Mouse (Mus musculus): ENCODE results near the gene Cd3eap. TPM values are rescaled to one million over a fixed set of nuclear protein-coding genes. Genes with fewer than 3 reads are reported as not detected.

The Cd3eap gene
- polyA plus RNA-seq (2012), result 27.5 and 29.4 TPM in 2 replicates

DNA sequence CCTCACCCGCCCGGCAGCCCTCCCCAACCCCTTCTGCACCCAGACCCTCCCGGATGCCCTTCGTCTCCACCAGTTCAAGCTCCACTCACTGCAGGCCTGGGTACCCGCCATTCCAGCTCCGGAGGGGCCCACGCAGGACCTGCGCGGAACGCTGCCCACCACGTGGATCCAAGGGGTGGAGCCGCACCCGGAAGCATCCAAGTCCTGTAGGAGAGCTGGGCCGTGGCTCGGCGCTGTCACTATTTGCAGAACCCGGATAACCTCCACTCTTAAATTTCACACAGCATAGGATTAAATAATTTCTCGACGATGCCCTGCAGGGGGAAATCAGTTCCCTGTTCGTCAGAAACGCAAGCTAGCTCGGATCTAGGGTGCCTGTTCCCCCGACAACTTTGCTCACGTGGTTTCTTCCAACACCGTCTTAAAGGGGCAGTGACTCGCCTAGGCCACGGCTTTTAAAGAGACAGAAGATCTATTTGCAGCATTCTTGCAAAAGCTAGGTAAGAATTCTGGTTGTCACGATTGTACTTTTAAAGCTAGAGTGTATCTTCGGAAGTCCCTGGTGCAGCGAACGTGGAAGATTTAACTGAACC lies at the start of gene Cd3eap, which contains the start of gene Ppp1r13l:
Cd3eap (minus strand) TSS at position 185 of the 593 bp plus-strand sequence.
Ppp1r13l (plus strand) TSS at position 451 of the 593 bp plus-strand sequence.

DNA sequence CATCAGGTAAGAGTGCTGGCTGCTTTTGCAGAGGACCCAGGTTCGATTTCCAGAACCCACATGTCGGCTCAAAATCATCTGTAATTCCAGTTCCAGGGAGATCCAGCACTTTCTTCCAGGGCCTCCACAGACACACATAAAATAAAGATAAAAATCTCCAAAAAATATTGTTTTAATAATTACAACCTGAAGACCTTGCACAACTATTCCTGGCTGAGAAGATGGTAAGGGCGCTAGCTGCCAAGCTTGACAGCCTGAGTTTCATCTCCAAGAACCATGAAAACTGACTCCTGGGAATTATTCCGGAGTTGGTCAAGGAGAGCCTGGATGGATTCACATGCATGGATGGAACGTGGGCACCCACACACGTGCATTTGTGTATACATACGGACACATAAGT lies 45.2 kb upstream of the Cd3eap start, which contains the start of gene Ckm:
Ckm (plus strand) TSS at position 301 of the 400 bp plus-strand sequence.

DNA sequence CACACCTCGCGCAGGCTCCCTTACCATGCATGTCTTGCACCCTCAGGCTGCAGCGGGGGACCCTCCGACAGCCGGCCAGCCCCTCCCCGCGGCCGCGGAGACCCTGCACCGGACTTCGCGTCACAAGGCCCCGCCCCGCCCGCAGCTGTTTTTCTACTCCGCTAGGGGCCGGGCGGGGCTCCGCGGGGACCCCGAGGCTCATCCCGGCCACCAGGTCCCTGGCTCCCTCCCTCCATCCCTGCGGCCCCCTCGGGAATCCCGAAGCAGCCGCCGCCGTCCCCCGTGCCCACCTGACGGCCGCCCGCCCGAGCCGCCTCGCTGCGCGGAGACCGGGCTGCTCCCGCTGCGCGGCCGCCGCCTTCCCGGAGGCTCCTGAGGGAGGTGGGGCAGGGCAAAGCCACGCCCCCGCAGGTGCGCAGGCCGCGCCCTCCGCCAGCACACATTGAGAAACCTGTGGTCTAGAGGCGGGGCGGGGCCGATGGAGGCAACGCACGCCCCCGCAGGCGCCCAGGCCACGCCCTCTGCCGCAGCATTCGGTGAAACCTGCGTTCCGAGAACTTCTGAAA lies 44.5 kb upstream of the Cd3eap start, which contains the start of gene Klc3:
Klc3 (minus strand) TSS at position 374 of the 566 bp plus-strand sequence.

DNA sequence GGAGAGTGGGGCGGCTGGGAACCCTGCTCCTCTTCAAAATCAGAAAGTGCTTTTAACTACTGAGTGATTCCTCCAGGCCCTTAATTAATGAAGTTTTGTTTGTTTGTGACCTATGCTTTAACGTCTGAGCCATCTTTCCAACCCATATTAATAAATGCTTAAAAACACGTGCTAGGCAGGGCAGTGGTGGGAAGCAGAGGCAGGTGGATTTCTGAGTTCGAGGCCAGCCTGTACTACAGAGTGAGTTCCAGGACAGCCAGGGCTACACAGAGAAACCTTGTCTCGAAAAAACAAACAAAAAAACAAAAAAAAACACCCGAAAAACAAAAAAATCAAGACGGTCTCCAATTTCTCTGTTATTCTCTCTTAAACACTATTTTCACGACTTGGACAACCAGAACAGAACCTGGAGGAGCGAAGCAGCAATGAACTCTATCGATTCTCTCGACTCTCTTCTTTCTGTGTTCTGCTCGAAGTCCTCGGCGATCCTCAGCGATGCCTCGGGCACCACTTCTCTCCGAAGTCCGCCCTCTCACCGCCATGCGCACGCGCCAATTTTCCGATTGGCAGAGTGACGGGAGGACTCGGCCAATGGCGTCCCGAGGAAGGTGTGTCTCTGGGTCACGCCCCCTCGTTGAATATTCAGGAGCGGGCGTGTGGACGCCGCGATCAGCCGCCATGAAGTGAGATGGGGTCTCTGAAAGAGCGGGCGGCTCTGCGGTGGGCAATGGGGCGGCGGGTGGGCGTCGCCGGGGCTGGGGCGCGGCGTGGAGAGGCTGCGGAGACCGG lies 22.3 kb upstream of the Cd3eap start, which contains the start of gene Ercc2:
Ercc2 (plus strand) TSS at position 634 of the 789 bp plus-strand sequence.

DNA sequence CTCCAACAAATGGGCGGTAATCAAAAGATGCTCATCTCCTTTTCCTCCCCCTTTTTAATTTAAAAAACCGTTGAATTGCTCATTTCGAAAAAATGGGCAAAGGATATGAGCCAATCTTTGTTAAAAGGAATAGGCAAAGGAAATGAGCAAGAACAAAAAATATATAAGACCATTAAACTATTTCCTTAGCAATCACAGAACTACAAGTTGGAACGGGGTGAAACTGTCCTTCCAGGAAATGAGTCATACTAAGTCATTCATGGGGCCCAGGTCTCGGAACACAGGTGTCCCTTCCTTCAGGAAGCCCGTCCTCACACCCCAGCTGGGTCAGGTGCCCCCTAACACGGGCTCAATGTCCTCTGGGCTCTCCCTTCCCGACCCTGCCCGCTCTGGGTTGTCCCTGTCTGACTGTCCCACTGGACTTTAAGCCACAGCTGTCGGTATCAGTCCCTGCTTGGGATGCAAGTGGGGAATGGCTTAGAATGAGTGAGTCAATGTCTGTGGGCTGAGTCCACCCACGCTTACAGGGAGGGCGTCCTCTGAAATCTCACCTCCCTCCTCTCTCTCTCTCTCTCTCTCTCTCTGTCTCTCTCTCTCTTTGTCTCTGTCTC lies 14.9 kb downstream of the Cd3eap start, which contains the start of gene Ercc1:
Ercc1 (plus strand) TSS at position 542 of the 611 bp plus-strand sequence.

DNA sequence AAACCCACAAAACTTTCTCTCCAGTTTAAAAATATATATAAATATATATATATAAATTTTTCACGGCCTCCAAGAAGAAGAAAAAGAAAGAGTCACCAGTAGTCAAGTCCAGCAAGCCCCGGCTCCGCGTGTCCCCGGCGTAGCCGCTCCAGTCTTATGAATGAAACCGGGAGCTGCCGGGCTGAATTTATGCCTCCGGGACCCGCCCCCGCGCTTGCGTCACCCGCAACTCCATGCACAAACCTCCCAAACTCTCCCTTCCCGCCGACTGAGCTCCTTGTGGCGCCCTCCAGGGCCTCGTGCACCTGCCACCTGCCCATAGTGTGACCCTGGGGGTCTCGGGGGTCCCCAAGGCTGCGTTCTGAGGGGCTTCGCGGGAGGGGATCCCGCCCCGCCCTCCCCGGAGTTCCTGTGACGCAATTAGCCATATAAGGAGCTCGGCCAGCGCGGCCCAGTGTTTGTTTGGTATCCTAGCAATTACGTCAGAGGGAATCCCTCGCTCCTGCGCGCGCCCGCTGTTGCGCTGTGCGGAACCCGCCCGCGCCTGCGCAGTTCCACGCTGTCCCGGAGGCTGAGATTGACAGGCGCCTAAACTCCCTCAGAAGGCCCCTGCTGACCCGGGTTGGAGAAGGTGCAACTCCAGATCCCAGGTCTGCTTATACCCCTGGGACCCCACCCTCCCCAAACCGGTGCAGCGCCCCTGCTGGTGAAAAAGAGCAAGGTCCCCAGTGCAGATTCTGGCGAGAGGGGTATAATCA lies 49.2 kb downstream of the Cd3eap start, which contains the start of gene Fosb:
Fosb (minus strand) TSS at position 168 of the 758 bp plus-strand sequence.

Other genes starting within 250 kb of the Cd3eap start
- 0.06 TPM in 1 of 2 replicates, not detected in the other for gene Gm4969, start 241.1 kb downstream of the Cd3eap start, polyA plus RNA-seq (2012)
- gene Fbxo46, start 239.6 kb downstream of the Cd3eap start, polyA plus RNA-seq (2012), result 16.3 and 20.9 TPM in 2 replicates
- 11.6 and 14.2 TPM in 2 replicates for gene Qpctl, start 210.2 kb downstream of the Cd3eap start, polyA plus RNA-seq (2012)
- 52.2 and 53.2 TPM in 2 replicates for gene Snrpd2, start 209.8 kb downstream of the Cd3eap start, polyA plus RNA-seq (2012)
- gene Gipr, start 193.4 kb downstream of the Cd3eap start, polyA plus RNA-seq (2012), result 0.02 and 0.15 TPM in 2 replicates
- 19.2 and 24.7 TPM in 2 replicates for gene Eml2, start 183.1 kb downstream of the Cd3eap start, polyA plus RNA-seq (2012)
- 0.10 and 0.34 TPM in 2 replicates for gene Gpr4, start 146.9 kb downstream of the Cd3eap start, polyA plus RNA-seq (2012)
- gene Opa3, start 131.1 kb downstream of the Cd3eap start, polyA plus RNA-seq (2012), result 15.0 and 16.4 TPM in 2 replicates
- gene Vasp, start 87.7 kb downstream of the Cd3eap start, polyA plus RNA-seq (2012), result 292 and 301 TPM in 2 replicates
- gene Ppm1n, start 79.4 kb downstream of the Cd3eap start, polyA plus RNA-seq (2012), result 0.04 and 1.4 TPM in 2 replicates
- gene Rtn2, start 76.9 kb downstream of the Cd3eap start, polyA plus RNA-seq (2012), result 0.21 and 0.27 TPM in 2 replicates
- gene Fosb, start 49.4 kb downstream of the Cd3eap start, polyA plus RNA-seq (2012), result 1,389 and 2,050 TPM in 2 replicates
- gene Ercc1, start 14.7 kb downstream of the Cd3eap start, polyA plus RNA-seq (2012), result 101 and 103 TPM in 2 replicates
- gene Ppp1r13l, start 266 bp upstream of the Cd3eap start, polyA plus RNA-seq (2012), result 25.2 and 26.0 TPM in 2 replicates
- gene Ercc2, start 22.5 kb upstream of the Cd3eap start, polyA plus RNA-seq (2012), result 53.5 and 65.8 TPM in 2 replicates
- gene Klc3, start 44.6 kb upstream of the Cd3eap start, polyA plus RNA-seq (2012), result 0.63 and 0.65 TPM in 2 replicates
- gene Ckm, start 45.3 kb upstream of the Cd3eap start, polyA plus RNA-seq (2012), result 3.2 and 3.9 TPM in 2 replicates
- gene Mark4, start 99.3 kb upstream of the Cd3eap start, polyA plus RNA-seq (2012), result 76.5 and 81.2 TPM in 2 replicates
- 8.3 and 12.5 TPM in 2 replicates for gene Exoc3l2, start 103.8 kb upstream of the Cd3eap start, polyA plus RNA-seq (2012)
- 5.2 and 5.9 TPM in 2 replicates for gene Bloc1s3, start 148.9 kb upstream of the Cd3eap start, polyA plus RNA-seq (2012)
- gene Trappc6a, start 148.9 kb upstream of the Cd3eap start, polyA plus RNA-seq (2012), result 181 and 197 TPM in 2 replicates
- gene Nkpd1, start 158.4 kb upstream of the Cd3eap start, polyA plus RNA-seq (2012), result 0.23 and 0.40 TPM in 2 replicates
- gene Ppp1r37, start 203.6 kb upstream of the Cd3eap start, polyA plus RNA-seq (2012), result 109 and 133 TPM in 2 replicates
- 28.5 and 30.1 TPM in 2 replicates for gene Zfp296, start 217.8 kb upstream of the Cd3eap start, polyA plus RNA-seq (2012)
- gene Gemin7, start 218.1 kb upstream of the Cd3eap start, polyA plus RNA-seq (2012), result 60.2 and 61.0 TPM in 2 replicates
- 150 and 199 TPM in 2 replicates for gene Clasrp, start 245.0 kb upstream of the Cd3eap start, polyA plus RNA-seq (2012)